Mouse (Mus musculus) hindbrain, embryonic 12.5 days (tissue): ENCODE measurements around the gene Nsg2. TPM values are rescaled to one million over a fixed set of nuclear protein-coding genes. Genes with fewer than 3 reads are reported as not detected.
A peak's percentile ranks its signal among the peaks of the same experiment; 100 is the strongest.

Source experiments
- ATAC-seq: fragments of 200-750 bp; cut with Nextera tagmentation; 2 replicates; pipeline ENCODE4 v1.8.0; 2017; ENCODE audit warnings: moderate TSS enrichment; ENCODE audit not compliant: low FRiP score
- H3K27ac ChIP-seq: fragments of 300-500 bp; sonication (generic); 2 replicates; pipeline ENCODE4 v1.5.1; 2016; ENCODE audit warnings: mild to moderate bottlenecking
- H3K27me3 ChIP-seq: fragments of 300-500 bp; sonication (generic); 2 replicates; pipeline ENCODE4 v1.6.1; 2016; ENCODE audit warnings: mild to moderate bottlenecking
- H3K36me3 ChIP-seq: fragments of 300-500 bp; sonication (generic); 2 replicates; pipeline ENCODE4 v1.6.1; 2016; ENCODE audit warnings: mild to moderate bottlenecking
- H3K4me1 ChIP-seq: fragments of 300-500 bp; sonication (generic); 2 replicates; pipeline ENCODE4 v1.6.1; 2016
- H3K4me2 ChIP-seq: fragments of 300-500 bp; sonication (generic); replicated peaks from 2 replicates; pipeline ENCODE4 v1.6.1; 2016; ENCODE audit warnings: mild to moderate bottlenecking
- H3K4me3 ChIP-seq: fragments of 300-500 bp; sonication (generic); 2 replicates; pipeline ENCODE4 v1.5.1; 2016; ENCODE audit warnings: mild to moderate bottlenecking
- H3K9ac ChIP-seq: fragments of 300-500 bp; sonication (generic); 2 replicates; pipeline ENCODE4 v1.6.1; 2016; ENCODE audit warnings: mild to moderate bottlenecking, moderate library complexity
- H3K9me3 ChIP-seq: fragments of 300-500 bp; sonication (generic); replicated peaks from 2 replicates; pipeline ENCODE4 v1.6.1; 2016; ENCODE audit warnings: mild to moderate bottlenecking
- WGBS: fragments of 180-500 bp; shearing (Covaris S2); methylation state at CpG from one replicate; pipeline ENCODE4 v1.1.7; 2016; 5-methylcytosine and 5-hydroxymethylcytosine counted together
- polyA plus RNA-seq: library from polyadenylated mRNA; unstranded; fragments of >200 nt; fragmentation: Nextera tagmentation; extraction: Ambion mirVana; gene quantifications from 2 replicates; pipeline ENCODE4 v1.2.1, GENCODE M21; 2016

The Nsg2 gene
- polyA plus RNA-seq, 1 experiment from 2014 or later, result 190 TPM

DNA sequence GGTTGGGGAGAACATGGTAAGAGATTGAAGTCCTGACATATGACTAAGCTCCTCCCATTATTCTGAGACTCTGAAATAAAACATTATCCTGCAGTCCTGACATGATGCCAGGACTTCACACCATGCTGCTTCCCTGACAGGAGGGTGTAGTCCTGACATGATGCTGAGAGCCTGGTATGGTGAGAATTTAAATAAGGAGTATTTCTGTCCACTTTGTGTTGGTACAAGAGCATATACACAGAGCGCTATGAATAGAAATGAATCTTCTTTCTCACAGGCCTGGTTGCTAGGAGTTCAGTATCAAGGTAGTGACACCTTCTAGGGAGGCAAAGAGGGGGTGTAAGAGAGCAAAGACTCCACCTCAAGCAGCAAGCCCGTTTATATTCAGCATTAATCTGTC lies 60.8 kb downstream of the Nsg2 start:
- no peak overlapping the region for H3K9ac ChIP-seq
- H3K9me3 ChIP-seq, result no peaks in the 10 kb centered on the region
- no peak overlapping the region for H3K27ac ChIP-seq
- H3K27me3 ChIP-seq, result peaks cover 4% of the 10 kb centered on the region; the same call in 1 of the 2 replicates
- H3K36me3 ChIP-seq, result peaks cover 35% of the 10 kb centered on the region
- WGBS, result 70% methylated on average over 2 of the region's 2 CpGs
- ATAC-seq, result no peak
- no peak overlapping the region for H3K4me2 ChIP-seq
- H3K4me1 ChIP-seq, result peaks cover 29% of the 10 kb centered on the region
- H3K4me3 ChIP-seq, result no peak overlapping the region

DNA sequence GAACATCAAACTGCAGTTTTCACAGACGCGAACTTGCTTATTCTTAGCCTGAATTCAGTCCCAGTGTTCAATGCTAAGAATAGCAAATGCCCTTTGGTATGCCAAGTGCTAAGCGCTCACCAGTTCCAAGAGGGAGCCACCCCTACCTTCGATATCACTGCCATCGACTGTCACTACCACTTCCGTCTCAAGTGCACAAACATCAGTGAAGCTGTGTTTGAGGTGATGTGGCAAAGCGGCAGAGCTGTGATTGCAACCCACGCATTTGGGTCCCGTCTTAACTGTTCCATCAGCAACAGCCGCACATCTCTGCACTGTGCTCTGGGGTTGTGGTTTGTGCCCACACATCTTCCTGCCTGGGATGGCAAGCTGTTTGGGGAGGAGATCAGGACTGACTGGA lies 61.6 kb downstream of the Nsg2 start:
- ATAC-seq, result no peak
- peaks cover 29% of the 10 kb centered on the region for H3K4me1 ChIP-seq

DNA sequence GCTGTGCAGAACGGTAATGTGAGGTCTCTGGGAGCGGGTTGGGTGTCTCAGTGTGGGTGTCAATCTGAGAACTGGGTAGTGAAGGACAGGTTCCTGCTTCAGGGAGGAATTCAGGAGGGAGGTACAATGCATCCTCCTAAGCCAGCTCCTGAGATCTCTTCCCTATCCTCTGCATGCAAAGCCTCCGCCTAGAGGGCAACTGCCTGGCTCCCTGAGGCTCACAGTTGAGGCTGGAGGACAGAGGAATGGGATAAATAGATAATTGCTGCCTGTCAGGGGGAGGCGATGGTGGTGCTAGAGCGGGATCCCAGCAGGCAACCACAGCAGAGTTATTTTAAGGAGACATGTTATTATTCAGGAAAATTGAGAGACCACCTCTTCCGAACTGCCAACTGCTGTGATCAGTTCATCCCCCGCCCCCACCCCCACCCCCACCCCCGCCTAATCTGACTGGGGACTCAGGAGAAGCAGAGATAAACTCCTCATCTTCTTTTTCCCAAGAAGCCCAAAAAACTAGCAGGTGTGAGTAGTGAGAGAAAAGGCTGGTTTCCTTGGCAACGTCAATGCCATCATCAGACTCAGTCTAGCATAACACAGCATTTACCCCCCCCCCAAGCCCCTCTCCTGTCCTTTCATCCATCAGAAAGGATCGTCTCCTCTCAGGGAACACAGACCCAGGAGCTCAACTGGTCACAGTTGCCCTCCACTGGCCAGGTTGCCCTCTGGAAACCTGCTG lies 63.7 kb downstream of the Nsg2 start:
- Histone ChIP-seq H3K4me3 (no peak overlapping the region), H3K9me3 (no peaks in the 10 kb centered on the region), H3K27ac (peak overlapping the region; percentile 80), H3K27me3 (peaks cover 4% of the 10 kb centered on the region; the same call in 1 of the 2 replicates), H3K36me3 (peaks cover 15% of the 10 kb centered on the region), H3K4me2 (peak overlapping the region; percentile 11; the same call in 1 of the 2 replicates), H3K4me1 (peaks cover 19% of the 10 kb centered on the region), H3K9ac (no peak overlapping the region)
- ATAC-seq, result peak; percentile 59
- WGBS, result 5% methylated on average over 10 of the region's 10 CpGs

More for the DNA sequence above, 61.6 kb downstream of the Nsg2 start:
- H3K9me3 ChIP-seq, result no peaks in the 10 kb centered on the region
- H3K4me2 ChIP-seq, result no peak overlapping the region
- H3K27ac ChIP-seq, result no peak overlapping the region
- no peak overlapping the region for H3K9ac ChIP-seq
- no peak overlapping the region for H3K4me3 ChIP-seq
- peaks cover 28% of the 10 kb centered on the region for H3K36me3 ChIP-seq
- 93% methylated on average over 10 of the region's 10 CpGs for WGBS
- peaks cover 4% of the 10 kb centered on the region; the same call in 1 of the 2 replicates for H3K27me3 ChIP-seq

DNA sequence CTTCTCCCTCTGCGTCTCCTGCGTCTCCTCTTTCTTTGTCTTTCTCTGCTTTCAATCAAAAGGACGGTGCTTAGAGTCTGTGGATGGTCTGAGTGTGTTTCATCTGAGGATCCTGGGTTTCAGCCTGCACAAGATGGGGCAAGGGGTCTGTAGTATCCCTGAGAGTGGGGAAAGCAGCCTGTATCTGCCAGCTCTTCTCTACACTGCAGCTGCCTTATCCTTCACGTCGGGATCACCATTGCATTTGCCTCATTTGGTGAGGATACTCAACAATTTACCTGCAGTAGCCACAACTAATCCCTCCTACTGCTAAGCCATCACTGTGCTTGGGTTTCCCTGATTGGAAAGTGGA lies 64.2 kb downstream of the Nsg2 start:
- H3K9ac ChIP-seq, result no peak overlapping the region
- no peak overlapping the region for H3K4me3 ChIP-seq
- no peak for ATAC-seq
- H3K27me3 ChIP-seq, result peaks cover 4% of the 10 kb centered on the region; the same call in 1 of the 2 replicates
- no peaks in the 10 kb centered on the region for H3K9me3 ChIP-seq
- peaks cover 9% of the 10 kb centered on the region for H3K36me3 ChIP-seq
- 9% methylated on average over 5 of the region's 5 CpGs for WGBS
- peak overlapping the region; percentile 11; the same call in 1 of the 2 replicates for H3K4me2 ChIP-seq
- H3K27ac ChIP-seq, result peak overlapping the region; percentile 80
- H3K4me1 ChIP-seq, result peaks cover 19% of the 10 kb centered on the region

DNA sequence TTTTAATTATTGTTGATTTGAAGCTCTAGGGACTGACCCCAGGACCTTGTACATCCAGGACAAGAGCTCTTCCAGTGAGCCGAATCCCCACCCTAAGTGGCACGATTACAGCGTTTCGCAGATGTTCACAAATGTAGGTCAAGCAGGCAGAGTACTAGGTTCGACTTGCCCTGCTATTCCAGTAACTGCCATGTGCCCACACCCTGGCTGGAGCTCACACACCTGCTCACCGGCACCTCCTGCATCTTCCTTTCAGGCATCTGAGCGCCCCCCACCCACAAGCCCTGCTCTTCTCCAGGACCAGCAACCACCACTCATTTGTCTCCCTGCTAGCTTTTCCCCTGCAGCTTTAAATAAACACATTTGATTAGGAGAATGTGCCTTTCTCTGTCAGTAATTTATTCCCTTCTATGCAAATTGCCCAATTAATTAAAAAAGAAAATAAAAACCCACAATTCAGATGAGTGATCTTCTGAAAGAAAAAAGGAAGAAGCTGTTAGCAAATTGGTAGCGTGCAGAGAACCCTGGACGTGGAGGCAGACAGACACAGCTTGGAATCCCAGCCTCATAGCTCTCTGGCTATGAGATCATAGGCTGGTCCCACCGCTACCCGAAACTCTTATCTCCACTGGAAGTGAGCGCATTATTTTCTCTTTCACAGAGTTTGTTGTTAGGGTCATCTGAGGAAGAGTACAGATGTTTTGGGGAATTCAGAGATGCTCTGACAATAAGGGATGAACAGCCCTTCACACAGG lies 68.7 kb downstream of the Nsg2 start:
- no peak for ATAC-seq
- Histone ChIP-seq H3K9me3 (no peaks in the 10 kb centered on the region), H3K27ac (no peak overlapping the region; the same call in 1 of the 2 replicates)

DNA sequence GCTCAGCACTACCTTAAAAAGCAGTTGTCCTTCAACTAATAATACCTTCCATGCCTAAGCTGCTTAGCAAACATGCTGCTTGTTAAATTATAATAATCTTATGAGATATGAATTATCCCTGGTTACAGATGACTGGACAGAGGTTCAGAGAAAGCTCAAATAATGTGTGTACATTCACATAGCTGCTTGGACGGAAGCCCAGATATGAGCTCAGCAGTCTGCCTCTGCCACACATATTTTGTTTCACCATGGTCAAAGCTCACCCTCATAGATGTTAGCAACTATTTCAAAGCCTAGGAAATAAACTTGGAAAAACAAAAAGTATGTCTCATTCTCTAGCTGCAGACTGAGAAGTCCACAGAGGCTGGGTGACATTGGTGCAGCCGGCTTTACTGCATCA lies 74.9 kb downstream of the Nsg2 start:
- Histone ChIP-seq H3K4me2 (no peak overlapping the region), H3K36me3 (no peaks in the 10 kb centered on the region), H3K27ac (no peak overlapping the region), H3K9me3 (no peaks in the 10 kb centered on the region), H3K4me3 (no peak overlapping the region), H3K4me1 (no peaks in the 10 kb centered on the region), H3K9ac (no peak overlapping the region), H3K27me3 (no peaks in the 10 kb centered on the region)
- no peak for ATAC-seq
- 88% methylated on average over 2 of the region's 2 CpGs for WGBS

More for the DNA sequence above, 68.7 kb downstream of the Nsg2 start:
- Histone ChIP-seq H3K4me1 (peaks cover 9% of the 10 kb centered on the region), H3K27me3 (no peaks in the 10 kb centered on the region), H3K4me3 (no peak overlapping the region), H3K4me2 (no peak overlapping the region), H3K36me3 (no peaks in the 10 kb centered on the region), H3K9ac (no peak overlapping the region; the same call in 1 of the 2 replicates)
- 71% methylated on average over 12 of the region's 12 CpGs for WGBS

DNA sequence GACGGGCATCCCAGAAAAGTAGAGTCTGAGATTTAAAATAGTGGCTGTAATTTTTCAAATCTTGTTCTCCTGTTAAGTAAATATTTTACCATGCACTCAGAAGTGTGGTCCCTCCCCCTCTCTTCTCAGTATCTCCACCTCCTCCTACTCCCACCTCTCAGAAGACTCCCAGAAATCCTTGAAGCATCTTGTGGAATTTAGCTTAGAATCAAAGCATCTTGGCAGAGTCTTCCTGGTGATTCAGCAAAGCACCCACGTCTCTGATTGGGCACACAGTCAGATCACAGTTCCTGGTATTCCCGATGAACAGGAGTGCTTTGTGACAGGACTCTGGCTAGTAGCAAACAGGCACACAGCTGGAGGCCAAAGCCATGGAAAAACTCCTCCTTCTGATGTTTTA lies 83.2 kb downstream of the Nsg2 start:
- no peak for ATAC-seq
- no peak overlapping the region for H3K27ac ChIP-seq

DNA sequence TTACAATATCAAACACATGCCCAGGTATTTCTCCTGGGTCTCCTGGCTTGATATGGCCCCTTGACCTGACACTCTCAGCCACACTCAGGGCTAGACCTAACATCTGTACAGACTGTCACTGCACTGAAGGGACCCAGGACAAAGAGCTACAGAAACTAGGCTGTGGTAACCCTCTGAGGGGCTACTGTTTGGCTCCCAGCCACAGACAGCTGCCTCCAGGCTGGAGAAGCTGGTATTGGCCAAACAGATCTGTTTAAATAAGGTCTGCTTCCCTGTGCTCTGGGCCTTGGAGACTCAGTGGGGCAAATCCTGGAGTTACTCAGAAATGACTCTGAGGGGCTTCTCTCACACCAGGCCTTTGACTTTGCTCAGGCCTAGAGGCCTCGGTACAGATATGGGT lies 86.3 kb downstream of the Nsg2 start:
- ATAC-seq, result peak; percentile 26; the same call in 1 of the 2 replicates
- no peak overlapping the region for H3K4me3 ChIP-seq
- no peaks in the 10 kb centered on the region for H3K27me3 ChIP-seq
- no peaks in the 10 kb centered on the region for H3K36me3 ChIP-seq
- H3K4me2 ChIP-seq, result no peak overlapping the region
- H3K4me1 ChIP-seq, result peaks cover 19% of the 10 kb centered on the region
- no peaks in the 10 kb centered on the region for H3K9me3 ChIP-seq
- 77% methylated on average over 1 of the region's 1 CpGs for WGBS
- H3K9ac ChIP-seq, result no peak overlapping the region; the same call in 1 of the 2 replicates
- H3K27ac ChIP-seq, result peak overlapping the region; percentile 92

More for the DNA sequence above, 83.2 kb downstream of the Nsg2 start:
- Histone ChIP-seq H3K4me2 (no peak overlapping the region), H3K4me1 (peaks cover 19% of the 10 kb centered on the region), H3K9me3 (no peaks in the 10 kb centered on the region), H3K4me3 (no peak overlapping the region), H3K36me3 (no peaks in the 10 kb centered on the region), H3K27me3 (no peaks in the 10 kb centered on the region), H3K9ac (no peak overlapping the region)
- 60% methylated on average over 3 of the region's 3 CpGs for WGBS

DNA sequence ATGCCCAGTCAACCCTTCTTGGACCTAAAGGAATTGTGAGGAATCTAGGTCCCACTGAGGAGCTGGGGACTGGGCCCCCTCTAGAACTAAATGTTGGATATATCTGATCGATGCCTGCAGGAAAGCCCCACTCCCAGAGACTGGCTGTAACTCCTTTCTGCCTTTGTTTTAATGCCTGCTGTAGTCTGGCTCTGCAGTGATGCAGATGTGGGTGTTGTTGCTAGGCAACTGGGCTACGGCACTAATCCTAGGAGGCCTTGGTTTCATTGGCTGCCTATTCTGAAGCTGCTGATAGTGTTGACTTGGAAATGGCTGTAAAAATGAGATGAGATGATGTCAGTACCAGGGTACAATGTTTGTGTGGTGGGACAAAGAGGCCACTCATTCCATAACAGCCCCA lies 87.1 kb downstream of the Nsg2 start:
- Histone ChIP-seq H3K27ac (peak overlapping the region; percentile 92), H3K9me3 (no peaks in the 10 kb centered on the region), H3K9ac (peak overlapping the region; percentile 41; the same call in 1 of the 2 replicates), H3K27me3 (no peaks in the 10 kb centered on the region), H3K36me3 (no peaks in the 10 kb centered on the region), H3K4me2 (no peak overlapping the region), H3K4me1 (peaks cover 19% of the 10 kb centered on the region), H3K4me3 (no peak overlapping the region)
- ATAC-seq, result peak; percentile 93
- WGBS, result 12% methylated on average over 2 of the region's 2 CpGs

DNA sequence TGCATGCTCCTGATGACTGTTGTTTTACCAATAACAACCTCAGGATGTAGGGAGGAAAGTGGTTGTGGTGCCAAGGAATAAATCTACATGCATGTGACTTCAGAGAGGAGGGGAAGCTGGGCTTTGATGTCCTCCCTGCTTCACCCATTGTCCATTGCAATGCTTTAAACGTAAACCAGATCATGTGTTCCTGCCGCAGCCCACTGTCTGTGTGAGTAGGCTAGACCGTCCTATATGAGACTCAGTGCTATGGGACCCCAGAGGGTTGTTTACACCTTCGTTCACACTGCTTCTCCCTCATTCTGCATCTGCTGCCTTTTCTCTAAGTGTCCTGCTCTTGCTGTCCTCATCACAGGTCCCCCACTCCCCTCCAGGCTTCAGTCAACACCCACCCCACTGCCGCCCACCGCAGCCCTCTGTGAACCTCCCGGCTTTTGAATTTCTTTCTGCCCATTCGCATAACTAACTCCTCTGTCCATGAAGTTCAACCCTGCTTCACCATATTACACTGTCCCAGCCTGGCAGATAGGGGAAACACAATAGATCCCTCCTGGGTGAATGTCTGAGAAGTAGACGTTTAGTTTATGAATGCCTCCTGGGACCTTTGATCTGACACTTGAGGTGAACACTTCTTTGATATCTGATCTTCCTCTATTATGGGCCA lies 87.6 kb downstream of the Nsg2 start:
- peaks cover 19% of the 10 kb centered on the region for H3K4me1 ChIP-seq
- ATAC-seq, result peak; percentile 62
- no peak overlapping the region for H3K4me2 ChIP-seq
- peak overlapping the region; percentile 92 for H3K27ac ChIP-seq
- 52% methylated on average over 9 of the region's 9 CpGs for WGBS
- H3K36me3 ChIP-seq, result no peaks in the 10 kb centered on the region
- H3K9ac ChIP-seq, result no peak overlapping the region
- no peaks in the 10 kb centered on the region for H3K9me3 ChIP-seq
- H3K27me3 ChIP-seq, result no peaks in the 10 kb centered on the region
- no peak overlapping the region for H3K4me3 ChIP-seq

DNA sequence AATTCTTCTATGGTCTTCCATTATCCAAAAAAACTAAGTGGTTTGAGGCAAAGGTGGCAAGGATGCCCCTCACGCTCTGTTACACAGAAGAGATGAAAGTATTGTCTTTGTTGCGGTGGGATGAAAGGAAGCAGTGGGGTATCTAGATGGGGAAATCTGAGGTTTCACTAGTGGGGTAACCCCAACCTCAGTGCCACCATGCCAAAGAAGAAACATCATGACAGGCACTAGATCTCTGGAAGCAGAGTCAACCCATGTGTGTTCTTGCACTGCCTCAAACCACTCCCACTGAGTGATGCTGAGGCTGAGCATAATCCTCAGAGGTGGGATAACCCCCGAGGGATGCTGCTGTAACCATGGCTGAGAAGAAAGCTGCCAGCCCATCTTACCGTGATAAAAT lies 95.5 kb downstream of the Nsg2 start:
- Histone ChIP-seq H3K36me3 (no peaks in the 10 kb centered on the region), H3K9me3 (no peaks in the 10 kb centered on the region), H3K27me3 (no peaks in the 10 kb centered on the region), H3K4me3 (no peak overlapping the region), H3K27ac (no peak overlapping the region), H3K4me2 (no peak overlapping the region), H3K4me1 (0 out of 2 replicates have a peak, but pooled peaks cover under 1% of the 10 kb centered on the region), H3K9ac (no peak overlapping the region)
- ATAC-seq, result no peak
- WGBS, result 79% methylated on average over 4 of the region's 4 CpGs

DNA sequence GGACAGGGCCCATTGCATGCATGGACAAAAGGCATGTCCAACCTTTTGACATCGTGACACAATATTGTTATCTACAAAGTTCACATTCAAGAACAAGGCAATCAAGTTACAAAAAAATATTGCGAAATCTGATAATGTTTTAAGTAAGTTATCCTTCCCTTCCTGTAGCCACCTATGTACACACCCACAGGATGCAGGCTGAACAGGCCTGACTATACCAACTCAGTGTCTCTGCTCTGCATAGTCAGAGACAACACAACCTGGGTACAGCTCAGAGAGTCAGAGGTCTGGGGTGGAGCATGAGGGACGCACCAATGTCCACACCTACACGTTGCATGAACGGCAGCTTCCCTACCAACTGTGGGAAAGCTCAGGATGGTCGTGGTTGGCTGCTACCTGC lies 96.1 kb downstream of the Nsg2 start:
- no peak overlapping the region for H3K27ac ChIP-seq
- 88% methylated on average over 6 of the region's 6 CpGs for WGBS
- H3K9me3 ChIP-seq, result no peaks in the 10 kb centered on the region
- no peak overlapping the region for H3K9ac ChIP-seq
- no peak overlapping the region for H3K4me3 ChIP-seq
- H3K36me3 ChIP-seq, result no peaks in the 10 kb centered on the region
- ATAC-seq, result no peak
- H3K4me1 ChIP-seq, result 0 out of 2 replicates have a peak, but pooled peaks cover 5% of the 10 kb centered on the region
- no peak overlapping the region for H3K4me2 ChIP-seq
- H3K27me3 ChIP-seq, result no peaks in the 10 kb centered on the region
